Mouse (Mus musculus) right cerebral cortex, postnatal 36 days (tissue): ENCODE results near the gene Axin2.
A peak's percentile ranks its signal among the peaks of the same experiment; 100 is the strongest.

Experiments
- DNase-seq, 2 experiments: peaks; one replicate each; pipeline ENCODE4 v3.0.0; 2022; ENCODE audit warnings: low spot score in 2 of 2, mixed read lengths in 1 of 2

Gene Axin2

GRCm38 (mm10) chr11:108902303-108902702 lies 17.8 kb upstream of the Axin2 start:
- no peak for DNase-seq

GRCm38 (mm10) chr11:108906590-108907254 lies 13.4 kb upstream of the Axin2 start:
- DNase-seq: no peak

- DNase-seq: no peak
These were observed 10.6 kb upstream of the Axin2 start for GRCm38 (mm10) chr11:108909396-108910195.

GRCm38 (mm10) chr11:108910328-108910886 lies 9.7 kb upstream of the Axin2 start:
- no peak for DNase-seq

- DNase-seq: no peak
These were observed 9.2 kb upstream of the Axin2 start for GRCm38 (mm10) chr11:108910903-108911302.

GRCm38 (mm10) chr11:108912174-108912573 lies 8.0 kb upstream of the Axin2 start:
- DNase-seq: no peak

GRCm38 (mm10) chr11:108917422-108918324 lies 2.5 kb upstream of the Axin2 start:
- no peak for DNase-seq

GRCm38 (mm10) chr11:108920636-108921505 lies 722 bp downstream of the Axin2 start:
- DNase-seq: peak; percentile 80

- no peak for DNase-seq
These were observed 1.6 kb downstream of the Axin2 start for GRCm38 (mm10) chr11:108921506-108922455.

- no peak for DNase-seq
These were observed 2.5 kb downstream of the Axin2 start for GRCm38 (mm10) chr11:108922511-108923187.

GRCm38 (mm10) chr11:108923188-108923575 lies 3.0 kb downstream of the Axin2 start:
- DNase-seq: no peak

- DNase-seq: no peak
These were observed 3.6 kb downstream of the Axin2 start for GRCm38 (mm10) chr11:108923781-108924180.

- no peak for DNase-seq
These were observed 4.2 kb downstream of the Axin2 start for GRCm38 (mm10) chr11:108924346-108924745.

GRCm38 (mm10) chr11:108925202-108925601 lies 5.1 kb downstream of the Axin2 start:
- DNase-seq: peak; percentile 79 to 82

- DNase-seq: no peak
These were observed 5.7 kb downstream of the Axin2 start for GRCm38 (mm10) chr11:108925826-108926225.

- no peak for DNase-seq
These were observed 6.4 kb downstream of the Axin2 start for GRCm38 (mm10) chr11:108926345-108927092.

- DNase-seq: no peak
These were observed 6.9 kb downstream of the Axin2 start for GRCm38 (mm10) chr11:108927093-108927444.

GRCm38 (mm10) chr11:108928096-108928495 lies 7.9 kb downstream of the Axin2 start:
- no peak for DNase-seq
